Mouse (Mus musculus) spleen, adult 2 months (tissue): ENCODE measurements around the gene Pramef6. TPM values are rescaled to one million over a fixed set of nuclear protein-coding genes. Genes with fewer than 3 reads are reported as not detected.
"Not testable (repeated sequence)": the region's sequence is repeated elsewhere in the genome, so short reads cannot be mapped to it uniquely, and the experiment has no call there.

Experiments used
- DNase-seq, 2 experiments: peaks; one replicate each; pipeline versions ENCODE4 v3.0.0 to v3.0.0-alpha.2; 2012 to 2021; ENCODE audit warnings: low spot score in 2 of 2, low read depth in 1 of 2
- H3K27ac ChIP-seq: fragments of 200-500 bp; 2 replicates; pipeline ENCODE4 v1.5.1; 2012; ENCODE audit warnings: low read length, inconsistent platforms; ENCODE audit not compliant: insufficient read depth
- H3K27me3 ChIP-seq: fragments of 200-500 bp; 2 replicates; pipeline ENCODE4 v1.6.1; 2012; ENCODE audit warnings: mild to moderate bottlenecking, moderate library complexity, low read length, inconsistent platforms; ENCODE audit not compliant: control insufficient read depth, insufficient read depth
- H3K36me3 ChIP-seq: fragments of 200-500 bp; 2 replicates; pipeline ENCODE4 v1.6.1; 2012; ENCODE audit warnings: mild to moderate bottlenecking, low read length, inconsistent platforms; ENCODE audit not compliant: control insufficient read depth, insufficient read depth
- H3K4me1 ChIP-seq: fragments of 200-500 bp; 2 replicates; pipeline ENCODE4 v1.6.1; 2011; ENCODE audit warnings: inconsistent platforms; ENCODE audit not compliant: control insufficient read depth, insufficient read depth, insufficient read length
- H3K4me3 ChIP-seq: fragments of 200-500 bp; 2 replicates; pipeline ENCODE4 v1.5.1; 2011; ENCODE audit warnings: mild to moderate bottlenecking, inconsistent platforms; ENCODE audit not compliant: insufficient read depth, insufficient read length; ENCODE audit errors: extremely low read depth
- WGBS: fragments of 180-500 bp; shearing (Covaris S2); methylation state at CpG from one replicate; pipeline ENCODE4 v1.1.7; 2018; 5-methylcytosine and 5-hydroxymethylcytosine counted together
- polyA plus RNA-seq: library from polyadenylated mRNA; depleted of rRNA; stranded (reverse); fragments of >200 nt; gene quantifications from 2 replicates; pipeline ENCODE4 v1.2.3, GENCODE M21; 2012; rRNA removed

Gene Pramef6
- not detected in 2 replicates for polyA plus RNA-seq

DNA sequence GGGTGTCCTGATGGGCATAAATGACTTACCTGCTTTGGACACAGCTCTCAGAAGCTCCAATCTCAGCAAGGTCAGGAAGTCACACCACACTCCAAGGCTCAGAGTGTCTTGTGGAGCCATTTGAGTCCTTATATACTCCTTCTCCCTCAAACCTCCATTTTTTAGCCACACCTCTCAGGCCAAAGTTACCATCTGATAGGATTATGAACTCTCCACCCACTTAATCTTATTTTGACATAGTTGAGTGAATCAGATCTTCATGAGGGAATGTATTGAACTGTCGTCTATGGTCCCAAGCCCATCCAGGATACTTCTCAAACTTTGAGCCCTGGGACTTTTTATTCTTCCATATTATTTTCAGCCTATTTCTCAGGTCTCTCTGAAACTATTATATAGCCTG, at the start of gene Pramef6:
Gene Pramef6, minus strand, starts transcription at position 101 of the 400 bp plus-strand sequence.
- 82% methylated on average over 1 of the region's 1 CpGs for WGBS
- not testable (repeated sequence) for H3K4me1 ChIP-seq, H3K27ac ChIP-seq, H3K36me3 ChIP-seq, H3K27me3 ChIP-seq, DNase-seq, H3K4me3 ChIP-seq

DNA sequence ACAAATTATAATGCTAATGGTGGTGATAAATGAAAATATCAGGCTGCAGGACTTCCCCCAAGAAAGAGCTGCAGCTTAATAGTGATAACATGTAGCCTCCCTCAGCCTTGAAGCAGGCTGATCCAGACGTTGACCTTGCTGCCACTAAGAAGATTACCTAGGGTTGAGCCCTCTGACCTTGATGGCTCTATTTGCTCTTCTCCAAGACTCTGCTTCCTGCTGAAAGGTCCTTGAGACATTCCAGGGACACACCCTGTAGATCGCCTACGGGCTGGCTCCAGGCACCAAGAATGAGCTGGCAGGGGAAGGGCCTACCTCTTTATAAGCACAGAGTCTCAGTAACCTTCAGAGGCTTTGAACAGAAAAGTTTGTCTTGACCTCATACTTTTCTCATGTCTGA, 5.8 kb downstream of the Pramef6 start:
- H3K4me1 ChIP-seq, H3K27ac ChIP-seq: not testable (repeated sequence)
- 83% methylated on average over 3 of the region's 3 CpGs for WGBS

DNA sequence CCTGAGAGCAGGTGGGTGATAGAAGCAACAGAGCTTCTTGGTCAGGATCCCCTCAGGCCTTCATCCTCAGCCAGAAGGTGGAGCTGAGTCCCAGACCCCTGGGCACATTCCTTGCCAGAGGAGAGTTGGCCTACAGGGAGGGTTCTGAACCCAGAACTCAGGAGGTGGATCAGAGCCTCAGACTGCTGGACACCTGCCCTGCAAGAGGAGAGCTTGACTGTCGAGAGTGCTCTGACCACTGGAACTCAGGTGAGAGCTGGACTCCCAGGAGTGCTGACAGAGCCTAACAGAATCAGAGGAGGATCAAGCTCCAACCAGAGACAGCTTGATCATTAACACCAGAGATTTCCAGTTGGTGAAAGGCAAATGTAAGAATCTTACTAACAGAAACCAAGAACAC, 17.8 kb downstream of the Pramef6 start:
- DNase-seq, H3K4me3 ChIP-seq, H3K36me3 ChIP-seq, H3K27me3 ChIP-seq, H3K27ac ChIP-seq, H3K4me1 ChIP-seq: not testable (repeated sequence)
- 70% methylated on average over 1 of the region's 1 CpGs for WGBS

More for the DNA sequence above, 5.8 kb downstream of the Pramef6 start:
- not testable (repeated sequence) for H3K4me3 ChIP-seq, H3K36me3 ChIP-seq, DNase-seq, H3K27me3 ChIP-seq

DNA sequence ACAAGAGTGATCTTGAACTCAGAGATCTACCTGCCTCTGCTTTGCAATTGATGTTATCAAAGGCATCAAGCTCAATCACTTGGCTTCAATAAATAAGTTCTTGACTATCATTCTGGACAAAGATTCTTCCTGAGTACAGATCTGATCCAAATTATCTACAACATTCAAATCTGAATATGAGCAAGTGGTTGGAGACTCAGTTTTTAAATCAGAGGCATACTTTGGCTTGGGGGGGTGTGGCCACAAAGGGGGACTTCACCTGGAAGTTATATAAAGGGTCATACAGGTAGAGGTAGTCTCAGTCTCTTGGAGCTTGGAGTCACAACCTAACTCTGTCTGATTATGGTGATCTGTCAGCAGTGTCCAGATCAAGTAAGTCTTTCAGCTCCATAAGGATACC, 54.0 kb downstream of the Pramef6 start, which contains the start of gene Gm13103:
Gene Gm13103, plus strand, starts transcription at position 301 of the 400 bp plus-strand sequence.
- not testable (repeated sequence) for H3K27ac ChIP-seq, H3K4me1 ChIP-seq, H3K4me3 ChIP-seq, H3K36me3 ChIP-seq, DNase-seq, H3K27me3 ChIP-seq

Other genes with a start within 250 kb of the Pramef6 start
- not detected in 2 replicates for gene Gm13088, start 243.1 kb downstream of the Pramef6 start, polyA plus RNA-seq
- gene Gm13089, start 197.7 kb downstream of the Pramef6 start, polyA plus RNA-seq: not detected in 2 replicates
- gene Gm13078, start 180.9 kb downstream of the Pramef6 start, polyA plus RNA-seq: not detected in 2 replicates
- not detected in 2 replicates for gene Gm13023, start 111.0 kb downstream of the Pramef6 start, polyA plus RNA-seq
- gene Gm13084, start 84.3 kb downstream of the Pramef6 start, polyA plus RNA-seq: not detected in 2 replicates
- not detected in 2 replicates for gene Gm13103, start 53.9 kb downstream of the Pramef6 start, polyA plus RNA-seq
- not detected in 2 replicates for gene Pramef25, start 50.6 kb upstream of the Pramef6 start, polyA plus RNA-seq
- not detected in 2 replicates for gene Gm13101, start 66.6 kb upstream of the Pramef6 start, polyA plus RNA-seq
- not detected in 2 replicates for gene Pramef17, start 94.0 kb upstream of the Pramef6 start, polyA plus RNA-seq
- not detected in 2 replicates for gene Pramel4, start 158.7 kb upstream of the Pramef6 start, polyA plus RNA-seq
- gene Gm13102, start 206.1 kb upstream of the Pramef6 start, polyA plus RNA-seq: not detected in 2 replicates